Mouse (Mus musculus): ENCODE measurements at regions not wholly inside any gene's neighbourhood (a gene's known extent, or its start where the extent isn't known, plus 50 kb on each side); places are given as distances from the start of the nearest gene placed in this dataset.

DNA sequence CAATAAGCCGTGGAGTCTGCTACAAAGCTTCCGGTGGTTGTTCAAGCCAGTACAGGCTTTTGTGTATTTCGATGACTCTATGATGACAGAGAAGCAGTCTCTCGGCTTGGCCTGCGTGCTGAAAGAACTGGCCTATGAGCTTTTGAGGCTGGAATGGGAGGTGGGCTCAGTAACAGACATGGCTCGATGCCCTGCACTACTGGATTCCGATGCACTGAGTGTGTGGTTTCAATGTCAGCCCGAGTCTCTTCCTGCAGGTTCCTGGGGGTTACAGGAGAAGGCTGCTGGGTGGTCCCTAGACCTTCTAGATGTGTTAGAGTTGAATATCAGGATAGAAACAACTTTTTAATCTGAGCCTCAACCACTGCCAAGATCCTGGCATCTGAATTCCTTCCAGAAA is 53.2 kb downstream of the Gm815 start:
- Histone ChIP-seq H3K4me1 (replicated peaks) (peaks cover 6% of the 10 kb centered on the region), H3K4me2 (no peak overlapping the region), H3K9ac (no peak overlapping the region), H3K27ac (no peak overlapping the region), H3K9me3 (replicated peaks) (no peaks in the 10 kb centered on the region), H3K36me3 (no peaks in the 10 kb centered on the region), H3K4me3 (no peak overlapping the region), H3K27me3 (no peaks in the 10 kb centered on the region)
- no peak for ATAC-seq (replicated peaks; ENCODE audit: insufficient number of reproducible peaks, insufficient read depth, low FRiP score, low read depth)
- WGBS: 79% methylated on average over 8 of the region's 8 CpGs

DNA sequence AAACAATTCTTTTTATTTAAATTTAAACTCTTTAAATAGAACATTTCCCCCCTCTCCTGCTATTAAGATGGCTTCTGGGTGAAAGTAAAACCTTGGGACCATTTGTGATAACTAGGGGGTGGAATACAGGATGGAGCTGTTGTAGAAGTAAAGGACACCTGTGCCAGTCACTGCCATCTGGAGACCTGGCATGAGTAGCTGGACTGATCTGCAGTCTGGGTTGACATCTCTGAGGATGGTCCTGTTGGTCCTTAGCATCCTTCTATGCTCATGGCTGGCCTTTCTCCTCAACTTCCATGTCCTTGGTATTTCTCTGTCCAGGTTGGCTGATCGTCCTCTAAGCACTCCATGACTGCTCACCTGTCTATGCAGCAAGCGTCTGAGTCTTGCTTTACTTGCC is 58.3 kb downstream of the Gm815 start:
- Histone ChIP-seq H3K4me2 (no peak overlapping the region), H3K4me1 (replicated peaks) (no peaks in the 10 kb centered on the region), H3K27ac (no peak overlapping the region), H3K4me3 (no peak overlapping the region), H3K36me3 (no peaks in the 10 kb centered on the region), H3K9ac (no peak overlapping the region), H3K9me3 (replicated peaks) (no peaks in the 10 kb centered on the region), H3K27me3 (no peaks in the 10 kb centered on the region)
- 80% methylated on average over 2 of the region's 2 CpGs for WGBS
- no peak for ATAC-seq (replicated peaks; ENCODE audit: insufficient number of reproducible peaks, insufficient read depth, low FRiP score, low read depth)

DNA sequence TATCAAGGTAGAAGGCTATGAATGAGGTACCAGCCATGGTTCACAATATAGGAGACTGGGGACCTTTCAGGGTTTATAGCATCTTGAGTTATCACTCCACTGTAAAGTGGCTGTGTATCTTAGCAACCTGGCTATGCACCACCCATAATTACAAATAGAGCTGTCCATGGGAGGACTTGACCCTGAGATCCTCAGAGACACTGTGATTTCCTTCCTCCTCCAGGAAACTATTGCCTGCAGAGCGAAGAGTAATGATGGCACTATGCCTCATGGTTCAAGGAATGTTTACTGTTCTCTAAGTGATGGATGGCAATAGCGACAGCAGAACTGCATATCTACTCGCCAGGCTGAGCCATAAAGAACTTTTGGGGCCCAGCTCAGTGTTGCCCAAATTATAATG is 60.9 kb downstream of the Gm815 start:
- Histone ChIP-seq H3K36me3 (no peaks in the 10 kb centered on the region), H3K9me3 (replicated peaks) (no peaks in the 10 kb centered on the region), H3K4me1 (replicated peaks) (no peaks in the 10 kb centered on the region), H3K27me3 (no peaks in the 10 kb centered on the region), H3K4me2 (no peak overlapping the region), H3K4me3 (no peak overlapping the region), H3K27ac (no peak overlapping the region), H3K9ac (no peak overlapping the region)
- ATAC-seq (replicated peaks; ENCODE audit: insufficient number of reproducible peaks, insufficient read depth, low FRiP score, low read depth): no peak
- WGBS: 70% methylated on average over 3 of the region's 3 CpGs

DNA sequence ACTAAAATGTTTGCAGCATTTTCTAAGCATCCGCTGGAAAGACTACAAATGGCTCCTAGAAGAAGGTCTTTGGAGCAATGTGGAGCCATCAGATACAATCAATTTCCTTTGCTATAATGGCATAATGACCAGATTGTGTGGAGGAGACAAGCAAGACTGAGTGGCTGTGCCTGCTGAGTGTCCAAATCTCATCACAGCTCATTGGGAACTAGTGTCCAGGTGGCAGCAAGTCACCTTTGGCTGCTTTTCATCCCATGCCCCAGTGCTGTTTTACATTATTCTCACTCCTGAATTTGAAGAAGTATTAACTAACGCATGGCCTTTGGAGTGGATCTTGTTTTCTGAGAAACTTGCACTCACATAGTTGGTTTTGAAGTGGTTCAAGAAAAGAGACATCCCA is 62.8 kb downstream of the Gm815 start:
- Histone ChIP-seq H3K4me1 (replicated peaks) (no peaks in the 10 kb centered on the region), H3K9ac (no peak overlapping the region), H3K4me3 (no peak overlapping the region), H3K4me2 (no peak overlapping the region), H3K27ac (no peak overlapping the region), H3K36me3 (no peaks in the 10 kb centered on the region), H3K9me3 (replicated peaks) (no peaks in the 10 kb centered on the region), H3K27me3 (no peaks in the 10 kb centered on the region)
- WGBS: 83% methylated on average over 2 of the region's 2 CpGs
- ATAC-seq (replicated peaks; ENCODE audit: insufficient number of reproducible peaks, insufficient read depth, low FRiP score, low read depth): no peak

- no peaks in the 10 kb centered on the region for H3K4me1 ChIP-seq (replicated peaks)
- H3K4me3 ChIP-seq: no peak overlapping the region
- 87% methylated on average over 4 of the region's 4 CpGs for WGBS
- no peaks in the 10 kb centered on the region for H3K36me3 ChIP-seq
- no peak overlapping the region for H3K4me2 ChIP-seq
- H3K9me3 ChIP-seq (replicated peaks): no peaks in the 10 kb centered on the region
- no peaks in the 10 kb centered on the region for H3K27me3 ChIP-seq
- no peak for ATAC-seq (replicated peaks; ENCODE audit: insufficient number of reproducible peaks, insufficient read depth, low FRiP score, low read depth)
- no peak overlapping the region for H3K9ac ChIP-seq
- H3K27ac ChIP-seq: no peak overlapping the region
Observed at GRCm38 (mm10) chr19:26949153-26949552, 63.5 kb downstream of the Gm815 start.

DNA sequence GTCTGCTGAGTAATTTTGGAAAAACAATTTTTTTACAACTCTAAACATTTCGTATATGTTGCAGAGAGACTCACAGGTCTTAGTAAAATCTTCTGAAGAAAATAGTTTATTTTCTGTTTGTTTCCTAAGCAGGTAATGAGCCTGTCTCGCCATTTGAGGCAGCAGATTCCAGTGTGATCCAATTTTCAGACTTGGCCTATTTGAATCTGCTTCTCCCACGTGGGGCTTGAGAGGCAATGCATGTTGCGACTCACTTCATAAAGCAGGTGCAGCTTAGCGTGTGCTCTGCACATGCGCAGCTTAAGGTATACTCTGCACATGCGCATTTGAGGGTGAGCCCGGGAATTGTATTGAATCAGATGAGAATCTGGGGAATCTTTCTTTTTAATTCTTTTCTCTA is 67.7 kb downstream of the Gm815 start:
- Histone ChIP-seq H3K9ac (no peak overlapping the region), H3K4me1 (replicated peaks) (no peaks in the 10 kb centered on the region), H3K4me3 (no peak overlapping the region), H3K36me3 (no peaks in the 10 kb centered on the region), H3K27ac (no peak overlapping the region), H3K4me2 (no peak overlapping the region), H3K27me3 (no peaks in the 10 kb centered on the region), H3K9me3 (replicated peaks) (no peaks in the 10 kb centered on the region)
- WGBS: 81% methylated on average over 8 of the region's 8 CpGs
- no peak for ATAC-seq (replicated peaks; ENCODE audit: insufficient number of reproducible peaks, insufficient read depth, low FRiP score, low read depth)

- H3K4me2 ChIP-seq: no peak overlapping the region
- no peak overlapping the region for H3K27ac ChIP-seq
- no peaks in the 10 kb centered on the region for H3K36me3 ChIP-seq
- H3K4me1 ChIP-seq (replicated peaks): no peaks in the 10 kb centered on the region
- no peak for ATAC-seq (replicated peaks; ENCODE audit: insufficient number of reproducible peaks, insufficient read depth, low FRiP score, low read depth)
- no peak overlapping the region for H3K4me3 ChIP-seq
- H3K9ac ChIP-seq: no peak overlapping the region
- 80% methylated on average over 6 of the region's 6 CpGs for WGBS
- no peaks in the 10 kb centered on the region for H3K27me3 ChIP-seq
- H3K9me3 ChIP-seq (replicated peaks): no peaks in the 10 kb centered on the region
Observed at GRCm38 (mm10) chr19:26966055-26966760, 80.5 kb downstream of the Gm815 start.

DNA sequence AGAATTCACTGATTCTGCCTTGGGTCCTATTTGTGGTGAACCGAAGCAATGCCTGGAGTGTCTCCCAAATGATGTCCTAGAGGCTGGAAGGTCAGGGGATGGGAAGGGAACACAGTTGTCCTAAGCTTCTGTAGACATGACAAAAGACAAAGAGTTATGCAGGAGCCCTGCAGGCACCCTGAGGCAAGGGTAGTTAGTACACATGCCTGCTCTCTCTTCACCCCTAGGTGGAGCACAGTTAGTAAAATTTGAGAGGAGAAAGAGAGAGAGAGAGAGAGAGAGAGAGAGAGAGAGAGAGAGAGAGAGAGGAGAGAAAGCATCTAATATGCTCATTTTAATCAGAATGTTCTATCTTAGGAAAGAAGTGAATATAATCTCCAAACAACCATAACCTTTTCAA is 87.4 kb downstream of the Gm815 start:
- no peak for ATAC-seq (replicated peaks; ENCODE audit: insufficient number of reproducible peaks, insufficient read depth, low FRiP score, low read depth)
- no peak overlapping the region for H3K9ac ChIP-seq
- H3K9me3 ChIP-seq (replicated peaks): no peaks in the 10 kb centered on the region
- no peaks in the 10 kb centered on the region for H3K36me3 ChIP-seq
- no peak overlapping the region for H3K4me2 ChIP-seq
- no peak overlapping the region for H3K4me3 ChIP-seq
- peaks cover 11% of the 10 kb centered on the region; the same call in 1 of the 2 replicates for H3K4me1 ChIP-seq (replicated peaks)
- WGBS: 58% methylated on average over 1 of the region's 1 CpGs
- no peaks in the 10 kb centered on the region for H3K27me3 ChIP-seq
- no peak overlapping the region for H3K27ac ChIP-seq

DNA sequence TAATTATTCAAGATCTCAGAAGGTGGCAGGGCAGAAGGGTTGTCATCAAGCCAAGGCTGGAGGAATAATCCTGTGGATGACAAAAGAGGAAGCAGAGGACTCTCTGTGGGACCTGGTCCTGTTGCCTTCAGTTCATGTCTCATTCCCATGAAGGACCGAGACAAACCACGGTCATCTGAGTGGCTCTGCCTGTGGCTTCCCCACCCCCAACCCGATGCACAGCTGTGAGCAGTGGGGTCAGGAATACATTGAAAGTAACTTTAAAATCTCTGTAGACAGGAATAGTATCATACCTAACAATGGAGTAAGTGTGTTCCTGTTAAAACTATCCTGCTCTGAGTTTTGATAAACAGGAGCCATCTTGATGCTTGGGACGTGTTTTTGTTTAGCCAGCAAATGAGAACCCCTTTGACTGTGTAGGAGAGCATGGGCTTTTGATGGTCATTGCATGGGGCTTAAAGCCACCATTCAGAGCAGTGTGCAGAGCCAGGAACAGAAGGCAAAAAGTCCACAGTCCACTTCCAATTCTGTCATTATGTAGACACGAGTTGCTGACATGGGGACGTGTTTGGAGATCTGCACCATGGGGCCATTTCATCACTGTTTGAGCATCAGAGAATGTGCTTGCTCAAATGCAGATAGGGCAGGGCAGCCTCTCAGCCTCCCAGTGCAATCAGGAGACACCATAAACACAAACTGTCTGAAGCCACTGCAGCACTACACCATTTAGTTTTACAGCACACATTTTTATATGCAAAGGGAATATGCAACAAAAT is 88.3 kb downstream of the Gm815 start:
- 52% methylated on average over 6 of the region's 6 CpGs for WGBS
- no peaks in the 10 kb centered on the region for H3K27me3 ChIP-seq
- peaks cover 11% of the 10 kb centered on the region; the same call in 1 of the 2 replicates for H3K4me1 ChIP-seq (replicated peaks)
- peak overlapping the region; percentile 35; the same call in 1 of the 2 replicates for H3K27ac ChIP-seq
- peak; percentile 41; the same call in 1 of the 2 replicates for ATAC-seq (replicated peaks; ENCODE audit: insufficient number of reproducible peaks, insufficient read depth, low FRiP score, low read depth)
- H3K9me3 ChIP-seq (replicated peaks): no peaks in the 10 kb centered on the region
- no peak overlapping the region for H3K4me2 ChIP-seq
- H3K4me3 ChIP-seq: no peak overlapping the region
- H3K36me3 ChIP-seq: no peaks in the 10 kb centered on the region
- no peak overlapping the region for H3K9ac ChIP-seq

DNA sequence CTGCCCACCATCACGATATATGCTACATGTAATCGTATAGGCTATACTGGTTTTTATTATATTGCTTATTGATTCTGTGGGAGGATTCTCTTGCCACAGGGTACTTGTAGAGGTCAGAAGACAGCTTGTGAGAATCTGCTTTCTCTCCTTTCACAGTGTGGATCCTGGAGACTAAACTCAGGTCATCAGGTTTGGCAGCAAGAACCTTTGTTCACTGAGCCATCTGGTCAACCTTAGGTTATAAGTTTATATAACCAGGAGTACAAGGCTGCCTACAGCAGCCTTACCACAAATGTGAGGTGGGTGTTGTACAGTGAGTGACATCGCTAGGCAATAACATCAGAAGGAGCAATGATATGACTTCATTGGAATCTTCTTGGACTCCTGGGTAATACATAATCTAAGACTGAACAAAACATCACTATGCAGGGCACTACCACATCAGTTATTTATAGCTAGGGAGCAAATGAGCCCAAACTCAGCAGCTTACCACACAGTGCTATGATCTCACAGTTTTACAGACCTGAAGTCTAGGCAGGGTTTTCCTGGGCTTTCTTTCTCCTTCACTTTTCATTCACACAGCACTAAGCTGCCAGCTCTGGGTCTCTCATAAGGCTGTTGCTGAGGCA is 89.0 kb downstream of the Gm815 start:
- no peaks in the 10 kb centered on the region for H3K27me3 ChIP-seq
- peaks cover 11% of the 10 kb centered on the region; the same call in 1 of the 2 replicates for H3K4me1 ChIP-seq (replicated peaks)
- 0 out of 2 replicates have a peak, but pooled peaks have one; percentile 44 for ATAC-seq (replicated peaks; ENCODE audit: insufficient number of reproducible peaks, insufficient read depth, low FRiP score, low read depth)
- no peaks in the 10 kb centered on the region for H3K9me3 ChIP-seq (replicated peaks)
- no peaks in the 10 kb centered on the region for H3K36me3 ChIP-seq
- H3K27ac ChIP-seq: peak overlapping the region; percentile 35
- no peak overlapping the region for H3K4me3 ChIP-seq
- 80% methylated on average over 3 of the region's 3 CpGs for WGBS
- no peak overlapping the region for H3K9ac ChIP-seq
- H3K4me2 ChIP-seq: no peak overlapping the region

GRCm38 (mm10) chr19:26976604-26977322 is 91.1 kb downstream of the Gm815 start:
- WGBS: 67% methylated on average over 7 of the region's 7 CpGs

More at GRCm38 (mm10) chr19:26976604-26977322, 91.1 kb downstream of the Gm815 start:
- no peak for ATAC-seq (replicated peaks; ENCODE audit: insufficient number of reproducible peaks, insufficient read depth, low FRiP score, low read depth)
- H3K27ac ChIP-seq: no peak overlapping the region
- H3K36me3 ChIP-seq: no peaks in the 10 kb centered on the region
- peaks cover 11% of the 10 kb centered on the region; the same call in 1 of the 2 replicates for H3K4me1 ChIP-seq (replicated peaks)
- H3K4me2 ChIP-seq: no peak overlapping the region
- no peak overlapping the region for H3K9ac ChIP-seq
- H3K4me3 ChIP-seq: no peak overlapping the region
- no peaks in the 10 kb centered on the region for H3K9me3 ChIP-seq (replicated peaks)
- no peaks in the 10 kb centered on the region for H3K27me3 ChIP-seq
